Mouse (Mus musculus) liver, embryonic 14.5 days (tissue): ENCODE results near the gene Abraxas2. TPM values are rescaled to one million over a fixed set of nuclear protein-coding genes. Genes with fewer than 3 reads are reported as not detected.
A peak's percentile ranks its signal among the peaks of the same experiment; 100 is the strongest.

Source experiments
- ATAC-seq: fragments of 200-750 bp; cut with Nextera tagmentation; 2 replicates; pipeline ENCODE4 v1.8.0; 2017; ENCODE audit warnings: moderate number of reproducible peaks, mild to moderate bottlenecking, moderate library complexity; ENCODE audit not compliant: insufficient read depth
- DNase-seq, 3 experiments: peaks; one replicate each; pipeline ENCODE4 v3.0.0-alpha.2; 2012 to 2013; ENCODE audit warnings: low read depth in 3 of 3, low spot score in 3 of 3
- H3K27ac ChIP-seq: fragments of 300-500 bp; sonication (generic); 2 replicates; pipeline ENCODE4 v1.5.1; 2014; ENCODE audit warnings: moderate library complexity, mild to moderate bottlenecking, control low read depth, inconsistent platforms
- H3K27me3 ChIP-seq: fragments of 300-500 bp; sonication (generic); 2 replicates; pipeline ENCODE4 v1.6.1; 2014; ENCODE audit warnings: mild to moderate bottlenecking, low read length, moderate library complexity; ENCODE audit not compliant: control insufficient read depth, insufficient read depth
- H3K36me3 ChIP-seq: fragments of 300-500 bp; sonication (generic); replicated peaks from 2 replicates; pipeline ENCODE4 v1.6.1; 2014; ENCODE audit warnings: low read depth; ENCODE audit not compliant: control insufficient read depth, insufficient read depth
- H3K4me1 ChIP-seq, 2 experiments: fragments of 200-500 bp in 1 of 2; fragments of 300-500 bp in 1 of 2; sonication (generic) in 1 of 2; replicated peaks; 2 replicates each; pipeline ENCODE4 v1.6.1; 2012 to 2014; ENCODE audit warnings: antibody characterized with exemption in 1 of 2, inconsistent platforms in 1 of 2, low read length in 1 of 2; ENCODE audit not compliant: control insufficient read depth in 2 of 2, insufficient read depth in 2 of 2
- H3K4me2 ChIP-seq: fragments of 300-500 bp; sonication (generic); 2 replicates; pipeline ENCODE4 v1.6.1; 2014; ENCODE audit warnings: low read depth, mild to moderate bottlenecking, control low read depth, moderate library complexity
- H3K4me3 ChIP-seq, 2 experiments: fragments of 200-500 bp in 1 of 2; fragments of 300-500 bp in 1 of 2; sonication (generic) in 1 of 2; 2 replicates each; pipeline ENCODE4 v1.5.1; 2012 to 2014; ENCODE audit warnings: low read depth in 2 of 2, low read length in 2 of 2, mild to moderate bottlenecking in 2 of 2, control low read depth in 1 of 2, inconsistent platforms in 1 of 2, moderate library complexity in 1 of 2; ENCODE audit not compliant: insufficient read depth in 1 of 2
- H3K9ac ChIP-seq: fragments of 300-500 bp; sonication (generic); replicated peaks from 2 replicates; pipeline ENCODE4 v1.6.1; 2014; ENCODE audit warnings: mild to moderate bottlenecking, control low read depth, moderate library complexity
- H3K9me3 ChIP-seq: fragments of 300-500 bp; sonication (generic); 2 replicates; pipeline ENCODE4 v1.6.1; 2016; ENCODE audit warnings: low read length, mixed read lengths; ENCODE audit not compliant: control insufficient read depth
- CTCF ChIP-seq: IDR thresholded peaks from 2 replicates; pipeline ENCODE4 v1.5.1; 2016; ENCODE audit warnings: antibody characterized with exemption, low read depth, control low read depth
- EP300 ChIP-seq: IDR thresholded peaks from 2 replicates; pipeline ENCODE4 v1.6.1; 2016; ENCODE audit warnings: antibody characterized with exemption, low read depth
- WGBS: fragments of 180-500 bp; shearing (Covaris S2); extraction: QIAGEN DNeasy Blood & Tissue Kit; methylation state at CpG from one replicate; pipeline ENCODE4 v1.1.7; 2014; ENCODE audit not compliant: insufficient replicate concordance; 5-methylcytosine and 5-hydroxymethylcytosine counted together
- polyA plus RNA-seq, 2 experiments: library from polyadenylated mRNA; depleted of rRNA in 1 of 2; stranded (reverse) in 1 of 2; unstranded in 1 of 2; fragments of >200 nt; fragmentation: Nextera tagmentation in 1 of 2; extraction: Ambion mirVana in 1 of 2; gene quantifications; 2 replicates each; pipeline versions ENCODE4 v1.2.1 to v1.2.3; 2012 to 2014

Abraxas2 gene
- polyA plus RNA-seq, 2 experiments: 7.4 to 10.7 TPM

GRCm38 (mm10) chr7:132811716-132812618 lies 47.1 kb upstream of the Abraxas2 start:
- DNase-seq (peak in 1 of 3 experiments; percentile 51), ATAC-seq (peak; percentile 22; the same call in 1 of the 2 replicates)
- Histone ChIP-seq H3K27ac (peak overlapping the region; percentile 70), H3K27me3 (peaks cover 10% of the 10 kb centered on the region), H3K36me3 (no peaks in the 10 kb centered on the region), H3K9me3 (no peaks in the 10 kb centered on the region), H3K9ac (peak overlapping the region; percentile 80), H3K4me2 (peak overlapping the region; percentile 99), H3K4me1 (peaks cover 19 to 32% of the 10 kb centered on the region in 2 experiments), H3K4me3 (peak overlapping the region; percentile 66 to 80)
- 3% methylated on average over 23 of the region's 23 CpGs for WGBS
- peak; percentile 37 for TF ChIP-seq EP300
- TF ChIP-seq CTCF: no peak

- whole genome bisulfite sequencing: under 1% methylated on average over 59 of the region's 59 CpGs
- H3K9me3 ChIP-seq: no peaks in the 10 kb centered on the region
- H3K4me1 ChIP-seq: peaks cover 19 to 31% of the 10 kb centered on the region in 2 experiments
- H3K36me3 ChIP-seq: no peaks in the 10 kb centered on the region
- peaks cover 10% of the 10 kb centered on the region for H3K27me3 ChIP-seq
- TF ChIP-seq EP300: no peak
- TF ChIP-seq CTCF: no peak
- peak overlapping the region; percentile 66 to 80 for H3K4me3 ChIP-seq
- peak overlapping the region; percentile 99 for H3K4me2 ChIP-seq
- DNase-seq (no peak), ATAC-seq (peak; percentile 44)
- H3K27ac ChIP-seq: peak overlapping the region; percentile 70
- H3K9ac ChIP-seq: peak overlapping the region; percentile 80
Measured at GRCm38 (mm10) chr7:132812619-132813415, 46.2 kb upstream of the Abraxas2 start.

GRCm38 (mm10) chr7:132813416-132814088 lies 45.5 kb upstream of the Abraxas2 start, which contains the start of gene Fam53b:
Fam53b (minus strand) TSS chr7:132813886.
- no peak for DNase-seq
- Histone ChIP-seq H3K27me3 (peaks cover 10% of the 10 kb centered on the region), H3K4me3 (peak within 1 kb of the TSS; percentile 66 to 80), H3K9me3 (no peaks in the 10 kb centered on the region), H3K4me2 (peak within 1 kb of the TSS; percentile 99), H3K4me1 (peaks cover 18 to 28% of the 10 kb centered on the region in 2 experiments), H3K9ac (peak within 1 kb of the TSS; percentile 80), H3K27ac (peak within 1 kb of the TSS; percentile 70), H3K36me3 (no peaks in the 10 kb centered on the region)
- TF ChIP-seq EP300 (no peak), CTCF (peak; percentile 22; the same call in 1 of the 2 replicates)
- peak; percentile 52 for ATAC-seq
- WGBS: under 1% methylated on average over 84 of the region's 85 CpGs

- no peak for TF ChIP-seq CTCF
- WGBS: 3% methylated on average over 7 of the region's 7 CpGs
- Histone ChIP-seq H3K36me3 (no peaks in the 10 kb centered on the region), H3K4me1 (peaks cover 13 to 24% of the 10 kb centered on the region in 2 experiments), H3K27me3 (peaks cover 10% of the 10 kb centered on the region), H3K4me3 (peak overlapping the region; percentile 66 to 80), H3K9ac (peak overlapping the region; percentile 80), H3K9me3 (no peaks in the 10 kb centered on the region), H3K4me2 (peak overlapping the region; percentile 99), H3K27ac (no peak overlapping the region)
- no peak for ATAC-seq
- no peak for DNase-seq
Measured at GRCm38 (mm10) chr7:132814089-132814450, 45.0 kb upstream of the Abraxas2 start.
